Mouse (Mus musculus) heart, postnatal 0 days (tissue): ENCODE results near the gene Slc25a44. TPM values are rescaled to one million over a fixed set of nuclear protein-coding genes. Genes with fewer than 3 reads are reported as not detected.
A peak's percentile ranks its signal among the peaks of the same experiment; 100 is the strongest.

Source experiments
- ATAC-seq: fragments of 200-750 bp; cut with Nextera tagmentation; 2 replicates; pipeline ENCODE4 v1.8.0; 2017; ENCODE audit warnings: low read depth, moderate number of reproducible peaks, moderate library complexity; ENCODE audit not compliant: insufficient read depth
- DNase-seq: peaks from one replicate; pipeline ENCODE4 v3.0.0-alpha.2; 2016; ENCODE audit warnings: low spot score
- H3K27ac ChIP-seq: fragments of 300-500 bp; sonication (generic); 2 replicates; pipeline ENCODE4 v1.5.1; 2014; ENCODE audit warnings: low read depth, mild to moderate bottlenecking
- H3K27me3 ChIP-seq: fragments of 300-500 bp; sonication (generic); 2 replicates; pipeline ENCODE4 v1.6.1; 2014; ENCODE audit warnings: low read length, mixed read lengths; ENCODE audit not compliant: control insufficient read depth, insufficient read depth
- H3K36me3 ChIP-seq: fragments of 300-500 bp; sonication (generic); replicated peaks from 2 replicates; pipeline ENCODE4 v1.6.1; 2014; ENCODE audit warnings: low read length, mixed read lengths; ENCODE audit not compliant: control insufficient read depth, insufficient read depth
- H3K4me1 ChIP-seq: fragments of 300-500 bp; sonication (generic); 2 replicates; pipeline ENCODE4 v1.6.1; 2014; ENCODE audit warnings: antibody characterized with exemption; ENCODE audit not compliant: control insufficient read depth, insufficient read depth
- H3K4me2 ChIP-seq: fragments of 300-500 bp; sonication (generic); 2 replicates; pipeline ENCODE4 v1.6.1; 2014; ENCODE audit warnings: low read depth, mild to moderate bottlenecking, low read length, moderate library complexity
- H3K4me3 ChIP-seq: fragments of 300-500 bp; sonication (generic); 2 replicates; pipeline ENCODE4 v1.5.1; 2014; ENCODE audit warnings: low read depth, low read length
- H3K9ac ChIP-seq: fragments of 300-500 bp; sonication (generic); replicated peaks from 2 replicates; pipeline ENCODE4 v1.6.1; 2014; ENCODE audit warnings: low read depth, low read length, mixed read lengths
- H3K9me3 ChIP-seq: fragments of 300-500 bp; sonication (generic); replicated peaks from 2 replicates; pipeline ENCODE4 v1.6.1; 2016; ENCODE audit warnings: low read length; ENCODE audit not compliant: control insufficient read depth
- CTCF ChIP-seq: IDR thresholded peaks from 2 replicates; pipeline ENCODE4 v1.5.1; 2016; ENCODE audit warnings: antibody characterized with exemption, control low read depth, low read depth
- EP300 ChIP-seq: IDR thresholded peaks from 2 replicates; pipeline ENCODE4 v1.6.1; 2016; ENCODE audit warnings: antibody characterized with exemption, low read depth
- WGBS: fragments of 180-500 bp; shearing (Covaris S2); extraction: QIAGEN DNeasy Blood & Tissue Kit; methylation state at CpG from one replicate; pipeline ENCODE4 v1.1.7; 2014; 5-methylcytosine and 5-hydroxymethylcytosine counted together
- polyA plus RNA-seq: library from polyadenylated mRNA; unstranded; fragments of >200 nt; fragmentation: Nextera tagmentation; extraction: Ambion mirVana; gene quantifications from 2 replicates; pipeline ENCODE4 v1.2.1, GENCODE M21; 2015
- total RNA-seq: library from RNA; depleted of rRNA; stranded (reverse); fragments of >200 nt; gene quantifications from 2 replicates; pipeline ENCODE4 v1.2.3, GENCODE M21; 2014; ENCODE audit warnings: low replicate concordance

Gene Slc25a44
- total and polyA plus RNA-seq, 2 experiments from 2014 or later = 9.6 to 17.2 TPM

DNA sequence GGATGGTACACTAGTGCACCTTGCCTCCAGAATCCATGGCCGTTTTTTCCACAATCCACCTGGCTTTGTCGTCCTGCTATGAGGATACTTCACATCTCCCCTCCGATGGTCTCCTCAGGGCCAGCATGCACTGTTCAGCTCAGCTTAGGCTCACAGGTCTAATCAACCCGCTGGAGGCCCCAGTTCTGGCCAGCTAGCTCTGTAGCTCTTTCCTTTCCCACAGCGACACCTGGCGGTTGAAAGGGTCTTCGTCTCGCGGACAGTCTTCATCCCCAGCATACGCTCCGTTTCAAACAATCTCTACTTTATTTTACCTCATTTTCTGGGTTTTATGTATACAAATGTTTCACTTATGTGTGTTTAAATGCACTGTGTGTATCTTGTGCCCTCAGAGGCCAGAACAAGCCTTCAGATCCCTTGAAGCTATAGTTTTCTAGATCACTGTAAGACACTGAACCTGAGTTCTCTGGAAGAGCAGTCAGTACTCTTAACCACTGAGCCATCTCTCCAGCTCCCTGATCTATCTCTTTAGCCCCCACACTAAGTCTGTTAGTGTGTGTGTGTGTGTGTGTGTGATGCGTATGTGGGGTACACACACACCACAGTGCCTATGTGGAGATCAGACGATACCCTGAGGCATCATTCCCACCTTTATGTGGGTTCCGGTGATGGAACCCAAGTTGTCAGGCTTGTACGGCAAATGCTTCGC is 42.3 kb upstream of the Slc25a44 start:
- peak; percentile 91 for ATAC-seq
- WGBS = 29% methylated on average over 16 of the region's 16 CpGs
- no peaks in the 10 kb centered on the region for H3K4me1 ChIP-seq

DNA sequence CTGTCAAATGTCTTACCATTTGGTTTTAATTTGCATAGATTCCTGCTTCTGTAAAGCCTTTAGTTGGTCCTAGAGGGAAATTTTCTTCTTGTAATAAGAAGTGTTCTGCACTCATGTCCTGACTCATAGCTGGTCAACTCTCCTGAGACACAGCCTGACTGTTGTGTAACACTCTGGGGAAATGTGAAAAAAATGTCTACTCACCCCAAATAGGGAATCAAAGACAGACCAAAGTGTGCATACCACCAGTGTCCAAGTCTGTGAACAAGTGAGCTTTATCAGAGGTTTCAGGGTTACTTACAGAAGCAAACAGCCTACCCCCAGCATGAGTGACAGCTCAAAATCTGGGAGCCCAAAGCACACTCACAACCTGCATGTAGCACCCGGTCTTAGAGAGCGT is 40.2 kb upstream of the Slc25a44 start:
- no peak overlapping the region for H3K4me2 ChIP-seq
- DNase-seq = no peak
- 56% methylated on average over 2 of the region's 2 CpGs for WGBS
- TF ChIP-seq CTCF (no peak), EP300 (no peak)
- ATAC-seq = no peak
- no peaks in the 10 kb centered on the region for H3K4me1 ChIP-seq
- H3K9me3 ChIP-seq = no peaks in the 10 kb centered on the region
- H3K36me3 ChIP-seq = no peaks in the 10 kb centered on the region
- H3K4me3 ChIP-seq = no peak overlapping the region
- H3K27ac ChIP-seq = no peak overlapping the region
- H3K9ac ChIP-seq = no peak overlapping the region
- 0 out of 2 replicates have a peak, but pooled peaks cover 8% of the 10 kb centered on the region for H3K27me3 ChIP-seq

More for the DNA sequence above, 42.3 kb upstream of the Slc25a44 start:
- no peak for TF ChIP-seq EP300
- peak; percentile 95 for TF ChIP-seq CTCF
- H3K4me2 ChIP-seq = no peak overlapping the region
- no peak overlapping the region for H3K9ac ChIP-seq
- peak; percentile 82 for DNase-seq
- H3K27me3 ChIP-seq = no peaks in the 10 kb centered on the region
- no peaks in the 10 kb centered on the region for H3K36me3 ChIP-seq
- H3K4me3 ChIP-seq = no peak overlapping the region
- H3K27ac ChIP-seq = no peak overlapping the region
- H3K9me3 ChIP-seq = no peaks in the 10 kb centered on the region

DNA sequence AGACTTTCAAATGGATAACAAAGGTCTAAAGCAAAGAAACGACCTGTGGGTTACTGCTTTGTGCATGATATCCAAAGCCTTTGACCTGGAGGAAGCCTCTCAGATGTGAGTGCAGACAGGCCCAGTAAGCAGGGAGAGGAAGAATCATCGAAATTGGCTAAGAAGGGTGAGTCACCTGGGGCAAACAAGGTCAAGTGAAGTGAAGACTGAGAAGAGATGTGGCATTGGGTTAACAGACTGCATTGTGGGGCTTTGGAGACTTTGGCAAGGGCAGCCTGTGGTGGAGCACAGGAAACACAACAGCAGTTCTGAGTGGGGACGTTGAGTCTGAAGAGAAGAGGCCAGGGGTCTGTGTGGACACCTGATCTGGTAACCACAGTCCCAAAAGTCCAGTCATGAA is 39.5 kb upstream of the Slc25a44 start:
- TF ChIP-seq CTCF (no peak), EP300 (no peak)
- 34% methylated on average over 3 of the region's 3 CpGs for WGBS
- Histone ChIP-seq H3K4me3 (no peak overlapping the region), H3K4me2 (no peak overlapping the region), H3K27ac (no peak overlapping the region), H3K9ac (no peak overlapping the region), H3K36me3 (no peaks in the 10 kb centered on the region), H3K27me3 (0 out of 2 replicates have a peak, but pooled peaks cover 8% of the 10 kb centered on the region), H3K9me3 (no peaks in the 10 kb centered on the region), H3K4me1 (no peaks in the 10 kb centered on the region)
- ATAC-seq (no peak), DNase-seq (no peak)

DNA sequence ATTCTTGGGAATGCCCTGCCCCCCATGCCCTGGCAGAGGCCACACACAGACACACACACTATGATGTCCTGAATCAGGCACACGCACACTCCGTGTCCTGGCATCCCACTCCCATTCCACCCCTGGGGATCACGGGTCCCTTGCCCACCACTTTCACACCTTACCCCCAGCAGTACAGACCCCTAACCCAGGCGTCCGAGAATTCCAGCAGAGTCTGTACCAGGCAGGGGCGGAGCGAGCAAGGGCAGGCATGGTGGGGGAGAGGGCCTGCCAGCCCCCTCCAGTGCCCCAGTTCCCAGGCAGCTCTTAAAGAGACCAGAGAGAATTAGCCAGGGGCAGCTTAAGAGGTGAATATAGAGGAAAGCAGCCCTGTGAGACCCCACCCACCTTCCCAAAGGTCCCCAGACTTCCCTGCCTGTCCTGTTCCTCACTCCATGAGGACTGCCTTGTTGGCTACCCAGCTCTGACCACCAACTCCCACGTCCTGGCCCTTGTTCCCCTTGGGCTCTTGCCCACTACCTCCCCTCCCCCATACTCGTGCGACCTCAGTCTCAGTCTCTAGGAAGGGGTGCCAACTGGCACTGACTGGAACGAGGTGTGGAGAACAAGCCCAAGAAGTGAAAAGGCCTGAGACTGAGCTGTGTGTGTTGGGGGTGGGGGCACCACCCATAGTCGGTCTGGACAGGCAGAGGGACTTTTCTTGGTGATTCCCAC is 36.2 kb upstream of the Slc25a44 start, which contains the start of gene Sema4a:
Gene Sema4a, minus strand, starts transcription at position 200 of the 714 bp plus-strand sequence.
- no peak within 1 kb of the TSS for H3K9ac ChIP-seq
- WGBS = 34% methylated on average over 12 of the region's 12 CpGs

DNA sequence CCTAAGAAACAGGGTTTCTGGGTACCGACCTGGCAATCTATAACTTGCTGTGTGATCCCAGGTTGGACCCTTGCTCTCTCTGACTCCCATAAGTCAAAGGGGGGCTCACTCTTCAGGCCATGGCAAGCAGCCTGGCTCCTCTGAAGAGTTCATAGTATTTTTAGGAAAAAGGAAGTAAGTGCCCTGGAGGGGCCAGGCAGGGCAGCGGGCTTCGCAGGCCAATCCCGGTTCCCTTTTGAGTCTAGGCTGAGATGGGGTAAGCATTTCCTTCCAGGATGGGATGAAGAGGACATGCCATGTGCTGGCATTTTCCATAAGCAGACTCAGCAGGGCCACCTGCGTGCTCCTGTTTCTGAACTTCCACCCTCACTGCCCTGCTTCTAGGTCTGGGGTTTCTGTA is 35.1 kb upstream of the Slc25a44 start:
- no peak overlapping the region for H3K27ac ChIP-seq
- 63% methylated on average over 5 of the region's 5 CpGs for WGBS
- ATAC-seq = no peak
- DNase-seq = no peak
- peaks cover 15% of the 10 kb centered on the region; the same call in 1 of the 2 replicates for H3K27me3 ChIP-seq
- H3K36me3 ChIP-seq = no peaks in the 10 kb centered on the region
- no peaks in the 10 kb centered on the region for H3K4me1 ChIP-seq
- TF ChIP-seq EP300 = no peak
- no peak for TF ChIP-seq CTCF
- H3K4me2 ChIP-seq = no peak overlapping the region
- H3K9me3 ChIP-seq = no peaks in the 10 kb centered on the region
- no peak overlapping the region for H3K4me3 ChIP-seq
- no peak overlapping the region for H3K9ac ChIP-seq

More for the DNA sequence above, 36.2 kb upstream of the Slc25a44 start, which contains the start of gene Sema4a:
- peaks cover 15% of the 10 kb centered on the region; the same call in 1 of the 2 replicates for H3K27me3 ChIP-seq
- H3K27ac ChIP-seq = no peak within 1 kb of the TSS
- 0 out of 2 replicates have a peak, but pooled peaks have one; percentile 5 for ATAC-seq
- TF ChIP-seq EP300 (no peak), CTCF (no peak)
- H3K4me3 ChIP-seq = no peak within 1 kb of the TSS
- H3K4me2 ChIP-seq = no peak within 1 kb of the TSS
- no peaks in the 10 kb centered on the region for H3K4me1 ChIP-seq
- H3K36me3 ChIP-seq = no peaks in the 10 kb centered on the region
- no peak for DNase-seq
- no peaks in the 10 kb centered on the region for H3K9me3 ChIP-seq
